Mouse (Mus musculus) hindbrain, postnatal 0 days (tissue): Measurements from ENCODE around the gene Lrmda. TPM values are rescaled to one million over a fixed set of nuclear protein-coding genes. Genes with fewer than 3 reads are reported as not detected.
A peak's percentile ranks its signal among the peaks of the same experiment; 100 is the strongest.

Source experiments
- ATAC-seq: fragments of 200-750 bp; cut with Nextera tagmentation; 2 replicates; pipeline ENCODE4 v1.8.0; 2017; ENCODE audit warnings: mild to moderate bottlenecking, moderate TSS enrichment, moderate library complexity
- DNase-seq: peaks from one replicate; pipeline ENCODE4 v3.0.0-alpha.2; 2015; ENCODE audit warnings: low spot score
- H3K27ac ChIP-seq: fragments of 300-500 bp; sonication (generic); 2 replicates; pipeline ENCODE4 v1.5.1; 2014; ENCODE audit warnings: mild to moderate bottlenecking
- H3K27me3 ChIP-seq: fragments of 300-500 bp; sonication (generic); 2 replicates; pipeline ENCODE4 v1.6.1; 2014; ENCODE audit warnings: low read length, mixed read lengths; ENCODE audit not compliant: insufficient read depth
- H3K36me3 ChIP-seq: fragments of 300-500 bp; sonication (generic); 2 replicates; pipeline ENCODE4 v1.6.1; 2014; ENCODE audit warnings: low read length, mixed read lengths; ENCODE audit not compliant: insufficient read depth
- H3K4me1 ChIP-seq: fragments of 300-500 bp; sonication (generic); 2 replicates; pipeline ENCODE4 v1.6.1; 2014; ENCODE audit warnings: antibody characterized with exemption, low read length, mixed read lengths; ENCODE audit not compliant: insufficient read depth
- H3K4me2 ChIP-seq: fragments of 300-500 bp; sonication (generic); 2 replicates; pipeline ENCODE4 v1.6.1; 2014; ENCODE audit warnings: low read depth, mild to moderate bottlenecking, low read length, moderate library complexity, mixed read lengths
- H3K4me3 ChIP-seq: fragments of 300-500 bp; sonication (generic); 2 replicates; pipeline ENCODE4 v1.5.1; 2014; ENCODE audit warnings: low read length
- H3K9ac ChIP-seq: fragments of 300-500 bp; sonication (generic); replicated peaks from 2 replicates; pipeline ENCODE4 v1.6.1; 2014; ENCODE audit warnings: mild to moderate bottlenecking, low read length, moderate library complexity, mixed read lengths
- H3K9me3 ChIP-seq: fragments of 300-500 bp; sonication (generic); 2 replicates; pipeline ENCODE4 v1.6.1; 2016; ENCODE audit warnings: low read length, mixed read lengths
- CTCF ChIP-seq: IDR thresholded peaks from 2 replicates; pipeline ENCODE4 v1.5.1; 2016; ENCODE audit warnings: antibody characterized with exemption, control low read depth, low read depth
- WGBS: fragments of 180-500 bp; shearing (Covaris S2); extraction: QIAGEN DNeasy Blood & Tissue Kit; methylation state at CpG from one replicate; pipeline ENCODE4 v1.1.7; 2014; 5-methylcytosine and 5-hydroxymethylcytosine counted together
- polyA plus RNA-seq: library from polyadenylated mRNA; unstranded; fragments of >200 nt; fragmentation: Nextera tagmentation; extraction: Ambion mirVana; gene quantifications from 2 replicates; pipeline ENCODE4 v1.2.1, GENCODE M21; 2015
- total RNA-seq: library from RNA; depleted of rRNA; stranded (reverse); fragments of >200 nt; gene quantifications from 2 replicates; pipeline ENCODE4 v1.2.3, GENCODE M21; 2014

Gene Lrmda
- total and polyA plus RNA-seq, 2 experiments from 2014 or later = 0.21 to 0.53 TPM

DNA sequence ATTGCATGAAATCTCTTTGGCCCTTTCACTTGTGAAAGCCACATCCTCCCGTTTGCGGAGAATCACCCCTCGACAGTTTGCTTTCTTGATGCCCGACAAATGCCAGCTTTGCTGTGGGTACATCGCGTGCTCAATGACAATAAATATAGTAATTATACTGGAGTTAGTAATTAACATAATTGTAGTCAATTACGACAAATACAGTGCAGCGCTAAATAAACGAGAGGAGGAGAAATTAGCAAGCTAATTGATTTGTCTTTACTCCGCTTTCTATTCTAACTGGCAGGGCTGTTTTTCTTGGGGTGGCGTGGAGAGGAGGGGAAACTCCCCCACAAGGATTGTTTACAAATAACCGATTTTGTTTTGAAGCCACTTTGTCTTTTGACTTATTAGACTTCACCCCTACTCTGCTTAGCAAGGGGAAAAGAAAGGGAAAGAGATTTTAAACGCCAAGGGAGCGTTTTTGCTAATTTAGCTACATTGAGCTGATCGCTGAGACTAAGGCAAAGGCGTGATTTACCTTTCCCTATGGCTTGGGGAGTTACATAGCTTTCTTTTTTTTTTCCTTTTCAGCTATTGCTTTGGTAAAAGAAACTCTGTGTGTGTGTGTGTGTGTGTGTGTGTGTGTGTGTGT, 18.1 kb downstream of the Lrmda start:
- H3K27ac ChIP-seq = no peak overlapping the region
- peak overlapping the region; percentile 8; the same call in 1 of the 2 replicates for H3K4me3 ChIP-seq
- H3K9ac ChIP-seq = no peak overlapping the region
- no peaks in the 10 kb centered on the region; the same call in 1 of the 2 replicates for H3K27me3 ChIP-seq
- no peaks in the 10 kb centered on the region for H3K36me3 ChIP-seq
- ATAC-seq (no peak), DNase-seq (no peak)
- peak overlapping the region; percentile 44 for H3K4me2 ChIP-seq
- H3K9me3 ChIP-seq = no peaks in the 10 kb centered on the region
- no peak for TF ChIP-seq CTCF
- 0 out of 2 replicates have a peak, but pooled peaks cover 3% of the 10 kb centered on the region for H3K4me1 ChIP-seq
- WGBS = 33% methylated on average over 16 of the region's 16 CpGs

DNA sequence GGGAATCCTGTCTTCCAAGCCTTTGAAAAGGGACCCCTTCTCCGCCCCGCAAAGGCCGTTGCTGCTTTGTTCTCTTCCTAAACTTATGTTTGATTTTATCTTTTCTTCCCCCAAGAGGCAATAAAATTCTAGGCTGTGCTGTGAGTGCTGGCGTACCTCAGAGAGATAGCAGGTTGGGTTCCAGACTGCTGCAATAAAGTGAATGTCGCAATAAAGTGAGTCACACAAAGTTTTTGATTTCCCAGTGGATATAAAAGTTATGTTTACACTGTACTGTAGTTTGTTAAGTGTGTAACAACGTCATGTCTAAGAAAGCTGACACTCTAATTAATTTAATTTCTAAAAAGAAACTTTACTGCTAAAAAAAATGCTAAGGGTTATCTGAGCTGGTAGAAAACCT, 22.6 kb downstream of the Lrmda start:
- Histone ChIP-seq H3K27me3 (no peaks in the 10 kb centered on the region; the same call in 1 of the 2 replicates), H3K4me1 (0 out of 2 replicates have a peak, but pooled peaks cover 3% of the 10 kb centered on the region), H3K4me2 (no peak overlapping the region), H3K9me3 (no peaks in the 10 kb centered on the region), H3K27ac (no peak overlapping the region), H3K9ac (no peak overlapping the region), H3K36me3 (no peaks in the 10 kb centered on the region), H3K4me3 (no peak overlapping the region)
- 93% methylated on average over 6 of the region's 6 CpGs for WGBS
- ATAC-seq (no peak), DNase-seq (no peak)
- TF ChIP-seq CTCF = no peak

DNA sequence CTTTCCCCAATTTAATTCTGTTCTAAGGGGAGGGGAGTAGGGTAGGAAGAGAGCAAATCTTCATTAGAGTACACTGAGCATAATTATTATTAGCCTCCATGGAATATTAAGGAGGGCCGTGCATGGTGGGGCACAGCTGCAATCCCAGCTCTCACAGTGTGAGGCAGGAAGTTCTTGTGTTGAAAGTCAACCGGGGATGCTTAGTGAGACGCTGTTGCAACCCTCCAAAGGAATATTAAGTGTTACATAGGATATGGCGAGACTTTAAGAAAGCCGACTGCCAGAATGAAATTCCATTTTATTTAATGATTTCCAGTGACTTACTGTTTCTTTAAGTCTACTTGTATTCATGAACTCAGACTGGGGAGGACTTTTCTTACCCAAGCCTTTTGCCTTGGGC, 23.9 kb downstream of the Lrmda start:
- WGBS = 66% methylated on average over 5 of the region's 5 CpGs
- Histone ChIP-seq H3K4me2 (no peak overlapping the region), H3K27ac (no peak overlapping the region), H3K27me3 (no peaks in the 10 kb centered on the region; the same call in 1 of the 2 replicates), H3K9me3 (no peaks in the 10 kb centered on the region), H3K9ac (no peak overlapping the region), H3K4me3 (no peak overlapping the region), H3K36me3 (no peaks in the 10 kb centered on the region), H3K4me1 (no peaks in the 10 kb centered on the region)
- ATAC-seq (no peak), DNase-seq (no peak)
- no peak for TF ChIP-seq CTCF

DNA sequence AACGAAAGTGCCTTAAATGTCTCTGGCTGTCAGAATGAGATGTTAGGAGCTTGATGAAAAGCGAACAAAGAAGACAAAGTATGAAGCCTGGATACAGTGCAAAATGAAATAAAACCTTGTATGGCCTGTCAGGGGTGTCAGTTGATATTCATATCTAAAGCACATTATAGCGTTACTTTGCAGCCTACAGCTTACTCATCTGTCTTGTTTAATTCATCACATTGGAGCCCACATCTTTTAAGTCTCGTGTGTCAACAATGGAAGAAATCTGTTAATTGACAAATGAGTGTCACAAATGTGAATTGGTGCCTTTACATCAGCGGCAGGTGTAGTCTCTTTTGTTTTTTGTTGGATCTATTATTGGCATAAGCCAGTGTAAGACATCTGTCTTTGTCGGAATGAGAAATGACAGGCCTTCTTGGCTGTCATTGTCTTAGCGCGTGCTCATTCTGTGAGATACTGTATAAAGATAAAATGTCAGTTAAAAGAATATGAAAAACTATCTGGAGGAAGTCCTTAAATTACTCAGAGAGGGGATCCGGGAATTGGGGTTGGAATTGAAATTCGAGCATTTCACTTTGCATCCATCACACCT, 26.8 kb downstream of the Lrmda start:
- Histone ChIP-seq H3K36me3 (no peaks in the 10 kb centered on the region), H3K9ac (no peak overlapping the region), H3K27me3 (no peaks in the 10 kb centered on the region), H3K4me3 (no peak overlapping the region), H3K4me2 (no peak overlapping the region), H3K9me3 (no peaks in the 10 kb centered on the region), H3K4me1 (no peaks in the 10 kb centered on the region), H3K27ac (no peak overlapping the region)
- no peak for ATAC-seq
- no peak for DNase-seq
- WGBS = 66% methylated on average over 10 of the region's 10 CpGs
- no peak for TF ChIP-seq CTCF

DNA sequence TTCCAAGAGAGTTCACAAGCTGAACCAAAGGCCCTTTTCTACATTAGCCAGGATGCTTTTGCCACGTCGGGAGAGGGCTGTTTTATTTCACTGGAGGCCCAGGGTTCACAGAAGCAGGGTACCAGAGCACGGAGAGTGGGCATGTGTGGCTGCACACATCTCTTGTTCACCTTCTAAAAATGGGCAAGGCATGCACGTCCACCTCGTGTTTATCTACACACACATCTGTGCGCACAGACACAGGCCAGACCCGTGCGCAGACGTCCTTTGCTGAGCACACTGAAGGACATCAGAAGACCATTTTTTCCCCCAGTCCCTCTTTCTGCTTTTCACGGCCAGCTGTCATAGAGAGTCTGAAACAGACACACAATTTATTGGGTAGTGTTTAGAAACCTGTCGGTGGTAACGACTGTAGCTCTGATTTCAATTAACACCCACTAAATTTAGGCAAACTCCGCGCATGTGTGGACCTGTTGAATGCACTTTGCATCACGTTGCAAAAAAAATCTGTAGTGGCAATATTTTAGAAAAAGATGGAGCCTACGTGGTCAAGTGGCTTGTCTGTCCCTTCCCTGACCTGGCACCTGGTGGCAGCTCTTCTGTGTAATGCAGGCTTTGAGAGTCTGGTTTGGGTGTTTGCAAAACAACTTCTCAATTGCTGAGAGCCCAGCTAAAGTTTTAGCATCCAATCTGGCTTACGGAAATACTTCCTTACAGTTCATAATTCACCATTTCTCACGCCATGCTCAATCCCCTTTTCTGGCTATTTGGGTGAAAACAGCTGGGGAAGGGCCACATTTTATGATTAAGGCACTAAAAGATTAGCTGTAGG, 28.8 kb downstream of the Lrmda start:
- Histone ChIP-seq H3K27me3 (no peaks in the 10 kb centered on the region), H3K4me1 (no peaks in the 10 kb centered on the region), H3K9me3 (no peaks in the 10 kb centered on the region), H3K27ac (no peak overlapping the region), H3K9ac (no peak overlapping the region), H3K4me2 (no peak overlapping the region), H3K36me3 (no peaks in the 10 kb centered on the region), H3K4me3 (no peak overlapping the region)
- no peak for TF ChIP-seq CTCF
- ATAC-seq (no peak), DNase-seq (no peak)
- WGBS = 91% methylated on average over 18 of the region's 18 CpGs

DNA sequence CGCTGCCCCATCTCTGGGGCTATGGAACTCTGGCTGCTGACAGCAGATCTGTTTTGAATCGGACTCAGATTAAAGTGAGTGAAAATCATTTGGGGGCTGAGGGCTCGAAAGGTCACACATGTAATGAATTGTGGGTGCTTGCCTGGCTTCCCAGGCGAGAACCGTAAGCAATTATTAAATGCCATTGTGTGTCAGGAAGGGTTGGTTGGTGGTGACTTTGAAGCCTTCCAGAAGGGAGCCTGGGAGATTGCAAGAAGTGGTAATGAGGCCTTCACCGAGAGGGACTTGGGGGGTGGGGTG, 29.3 kb downstream of the Lrmda start:
- WGBS = 83% methylated on average over 6 of the region's 6 CpGs

More for the DNA sequence above, 29.3 kb downstream of the Lrmda start:
- Histone ChIP-seq H3K9ac (no peak overlapping the region), H3K27me3 (no peaks in the 10 kb centered on the region), H3K4me1 (no peaks in the 10 kb centered on the region), H3K36me3 (no peaks in the 10 kb centered on the region), H3K9me3 (no peaks in the 10 kb centered on the region), H3K4me2 (no peak overlapping the region), H3K27ac (no peak overlapping the region), H3K4me3 (no peak overlapping the region)
- TF ChIP-seq CTCF = no peak
- DNase-seq (no peak), ATAC-seq (no peak)
